Mouse (Mus musculus) hindbrain, embryonic 14.5 days (tissue): Measurements from ENCODE around the gene Eef2. TPM values are rescaled to one million over a fixed set of nuclear protein-coding genes. Genes with fewer than 3 reads are reported as not detected.
"Not testable (repeated sequence)": the region's sequence is repeated elsewhere in the genome, so short reads cannot be mapped to it uniquely, and the experiment has no call there.

Experiments used
- ATAC-seq: fragments of 200-750 bp; cut with Nextera tagmentation; 2 replicates; pipeline ENCODE4 v1.8.0; 2017; ENCODE audit warnings: moderate number of reproducible peaks, mild to moderate bottlenecking, moderate TSS enrichment, moderate library complexity; ENCODE audit not compliant: low FRiP score
- DNase-seq: peaks from one replicate; pipeline ENCODE4 v3.0.0-alpha.2; 2015; ENCODE audit warnings: low spot score
- H3K27ac ChIP-seq: fragments of 300-500 bp; sonication (generic); 2 replicates; pipeline ENCODE4 v1.5.1; 2014; ENCODE audit warnings: mild to moderate bottlenecking, moderate library complexity
- H3K27me3 ChIP-seq: fragments of 300-500 bp; sonication (generic); 2 replicates; pipeline ENCODE4 v1.6.1; 2014; ENCODE audit warnings: mild to moderate bottlenecking, low read length, mixed read lengths; ENCODE audit not compliant: control insufficient read depth, insufficient read depth
- H3K36me3 ChIP-seq: fragments of 300-500 bp; sonication (generic); replicated peaks from 2 replicates; pipeline ENCODE4 v1.6.1; 2014; ENCODE audit not compliant: control insufficient read depth, insufficient read depth
- H3K4me1 ChIP-seq: fragments of 300-500 bp; sonication (generic); replicated peaks from 2 replicates; pipeline ENCODE4 v1.6.1; 2014; ENCODE audit warnings: antibody characterized with exemption, low read length, mixed read lengths; ENCODE audit not compliant: control insufficient read depth, insufficient read depth
- H3K4me2 ChIP-seq: fragments of 300-500 bp; sonication (generic); replicated peaks from 2 replicates; pipeline ENCODE4 v1.6.1; 2014; ENCODE audit warnings: mild to moderate bottlenecking, moderate library complexity
- H3K4me3 ChIP-seq: fragments of 300-500 bp; sonication (generic); replicated peaks from 2 replicates; pipeline ENCODE4 v1.5.1; 2014; ENCODE audit warnings: mild to moderate bottlenecking, low read length
- H3K9ac ChIP-seq: fragments of 300-500 bp; sonication (generic); 2 replicates; pipeline ENCODE4 v1.6.1; 2014
- H3K9me3 ChIP-seq: fragments of 300-500 bp; sonication (generic); 2 replicates; pipeline ENCODE4 v1.6.1; 2016; ENCODE audit warnings: low read length; ENCODE audit not compliant: control insufficient read depth
- WGBS: fragments of 180-500 bp; shearing (Covaris S2); extraction: QIAGEN DNeasy Blood & Tissue Kit; methylation state at CpG from one replicate; pipeline ENCODE4 v1.1.7; 2014; 5-methylcytosine and 5-hydroxymethylcytosine counted together
- polyA plus RNA-seq: library from polyadenylated mRNA; unstranded; fragments of >200 nt; fragmentation: Nextera tagmentation; extraction: Ambion mirVana; gene quantifications from 2 replicates; pipeline ENCODE4 v1.2.1, GENCODE M21; 2014

Gene Eef2
- polyA plus RNA-seq, 1 experiment from 2014 or later, result 413 TPM

DNA sequence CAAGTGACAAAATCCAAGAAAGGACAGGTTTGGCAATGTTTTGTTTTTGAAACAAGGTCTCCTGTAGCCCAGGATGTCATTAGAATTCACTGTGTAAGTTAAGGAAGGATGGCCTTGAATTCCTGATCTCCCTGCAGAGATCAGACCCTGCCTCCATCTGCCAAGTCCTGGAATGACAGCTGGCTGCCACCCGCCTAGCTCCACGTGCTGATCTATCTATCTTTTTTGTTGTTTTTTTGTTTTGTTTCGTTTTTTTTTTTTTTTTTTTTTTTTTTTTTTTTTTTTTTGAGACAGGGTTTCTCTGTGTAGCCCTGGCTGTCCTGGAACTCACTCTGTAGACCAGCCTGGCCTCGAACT lies 1.1 kb upstream of the Eef2 start:
- peak overlapping the region; percentile 66 for H3K9ac ChIP-seq
- H3K4me2 ChIP-seq, result peak overlapping the region; percentile 94
- H3K36me3 ChIP-seq, result peaks cover 31% of the 10 kb centered on the region
- peaks cover 42% of the 10 kb centered on the region for H3K4me1 ChIP-seq
- not testable (repeated sequence) for ATAC-seq, DNase-seq, H3K27me3 ChIP-seq, H3K9me3 ChIP-seq
- WGBS, result 12% methylated on average over 4 of the region's 4 CpGs
- H3K4me3 ChIP-seq, result peak overlapping the region; percentile 31; the same call in 1 of the 2 replicates
- H3K27ac ChIP-seq, result peak overlapping the region; percentile 97

DNA sequence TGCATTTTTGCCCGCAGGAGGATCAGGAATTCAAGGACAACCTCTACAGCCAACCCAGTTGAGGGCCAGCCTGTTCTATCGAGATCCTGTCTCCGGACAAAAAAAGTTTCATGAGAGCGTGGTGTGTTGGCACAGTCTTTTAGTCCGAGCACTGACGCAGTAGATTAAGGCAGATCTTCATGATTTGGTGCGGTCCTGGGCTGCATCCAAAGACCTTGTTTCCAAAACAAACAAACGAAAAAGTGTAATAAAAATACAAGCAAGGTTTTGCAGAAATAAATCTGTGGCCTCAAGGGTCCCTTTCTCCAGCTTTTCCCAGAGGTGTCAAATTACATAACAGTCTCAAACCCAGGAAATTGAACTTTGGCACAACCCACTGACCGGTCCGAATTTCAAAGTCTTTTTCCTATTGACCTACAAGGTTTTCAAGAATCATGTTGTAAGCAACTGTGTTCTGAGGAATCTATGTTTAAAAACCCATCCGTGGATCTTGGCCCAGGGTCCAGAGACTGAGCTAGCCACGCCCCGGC lies 430 bp upstream of the Eef2 start:
- WGBS, result 6% methylated on average over 13 of the region's 13 CpGs

DNA sequence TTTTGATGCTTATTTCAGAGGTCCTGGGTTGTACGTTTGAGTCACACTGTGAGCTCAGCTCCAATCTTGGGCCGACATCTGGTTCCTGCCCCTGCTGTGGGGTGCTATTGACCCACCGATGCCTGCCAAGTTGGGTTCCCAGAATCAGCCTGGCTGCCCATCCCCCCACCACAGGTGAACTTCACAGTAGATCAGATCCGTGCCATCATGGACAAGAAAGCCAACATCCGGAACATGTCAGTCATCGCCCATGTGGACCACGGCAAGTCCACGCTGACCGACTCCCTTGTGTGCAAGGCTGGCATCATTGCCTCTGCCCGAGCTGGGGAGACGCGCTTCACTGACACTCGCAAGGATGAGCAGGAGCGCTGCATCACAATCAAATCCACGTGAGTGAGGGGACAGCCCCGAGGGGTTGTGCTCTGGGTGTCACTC lies 1.1 kb downstream of the Eef2 start:
- 13% methylated on average over 16 of the region's 16 CpGs for WGBS
- Histone ChIP-seq H3K4me3 (peak overlapping the region; percentile 100), H3K27me3 (no peaks in the 10 kb centered on the region), H3K9ac (peak overlapping the region; percentile 99), H3K4me2 (peak overlapping the region; percentile 94), H3K4me1 (peaks cover 42% of the 10 kb centered on the region), H3K36me3 (peaks cover 53% of the 10 kb centered on the region), H3K27ac (peak overlapping the region; percentile 97), H3K9me3 (no peaks in the 10 kb centered on the region)
- no peak for ATAC-seq
- DNase-seq, result no peak

More for the DNA sequence above, 430 bp upstream of the Eef2 start:
- Histone ChIP-seq H3K27me3 (no peaks in the 10 kb centered on the region), H3K9me3 (no peaks in the 10 kb centered on the region), H3K9ac (peak overlapping the region; percentile 18), H3K27ac (peak overlapping the region; percentile 97), H3K4me2 (peak overlapping the region; percentile 94), H3K36me3 (peaks cover 38% of the 10 kb centered on the region), H3K4me1 (peaks cover 42% of the 10 kb centered on the region), H3K4me3 (peak overlapping the region; percentile 100)
- ATAC-seq (0 out of 2 replicates have a peak, but pooled peaks have one; percentile 0), DNase-seq (no peak)

DNA sequence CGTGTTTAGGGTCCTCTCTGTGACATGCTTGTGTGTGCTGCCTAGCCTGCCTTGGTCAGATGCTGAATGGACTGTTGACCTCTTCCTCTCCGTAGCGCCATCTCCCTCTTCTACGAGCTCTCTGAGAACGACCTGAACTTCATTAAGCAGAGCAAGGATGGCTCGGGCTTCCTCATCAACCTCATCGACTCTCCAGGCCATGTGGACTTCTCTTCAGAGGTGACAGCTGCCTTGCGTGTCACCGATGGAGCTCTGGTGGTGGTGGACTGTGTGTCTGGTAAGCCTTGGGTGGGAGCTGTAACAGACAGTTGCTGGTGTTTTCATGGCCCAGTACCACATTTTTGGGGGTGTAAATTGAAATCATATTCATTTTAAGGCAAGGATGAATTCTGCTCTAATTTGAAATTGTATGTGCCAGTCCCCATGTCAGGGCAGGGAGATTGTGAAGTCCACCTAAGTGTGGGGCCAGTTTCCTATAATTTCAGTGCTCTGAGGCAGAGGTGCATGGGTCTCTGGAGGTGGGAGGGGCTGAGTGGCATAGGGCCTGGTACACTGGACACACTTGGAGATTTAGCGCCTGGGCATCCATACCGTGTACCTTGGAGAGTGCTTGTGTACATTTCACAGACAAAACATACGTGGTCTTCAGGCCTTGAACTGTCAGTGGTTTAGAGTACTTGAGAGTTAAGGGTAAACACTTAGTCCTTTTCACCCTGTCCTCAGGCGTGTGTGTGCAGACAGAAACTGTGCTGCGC lies 1.7 kb downstream of the Eef2 start:
- H3K4me2 ChIP-seq, result peak overlapping the region; percentile 94
- H3K9ac ChIP-seq, result peak overlapping the region; percentile 99
- H3K36me3 ChIP-seq, result peaks cover 53% of the 10 kb centered on the region
- peak overlapping the region; percentile 100 for H3K4me3 ChIP-seq
- H3K27ac ChIP-seq, result no peak overlapping the region
- no peak for ATAC-seq
- peaks cover 42% of the 10 kb centered on the region for H3K4me1 ChIP-seq
- no peaks in the 10 kb centered on the region for H3K9me3 ChIP-seq
- H3K27me3 ChIP-seq, result no peaks in the 10 kb centered on the region
- DNase-seq, result no peak
- WGBS, result 79% methylated on average over 14 of the region's 14 CpGs

DNA sequence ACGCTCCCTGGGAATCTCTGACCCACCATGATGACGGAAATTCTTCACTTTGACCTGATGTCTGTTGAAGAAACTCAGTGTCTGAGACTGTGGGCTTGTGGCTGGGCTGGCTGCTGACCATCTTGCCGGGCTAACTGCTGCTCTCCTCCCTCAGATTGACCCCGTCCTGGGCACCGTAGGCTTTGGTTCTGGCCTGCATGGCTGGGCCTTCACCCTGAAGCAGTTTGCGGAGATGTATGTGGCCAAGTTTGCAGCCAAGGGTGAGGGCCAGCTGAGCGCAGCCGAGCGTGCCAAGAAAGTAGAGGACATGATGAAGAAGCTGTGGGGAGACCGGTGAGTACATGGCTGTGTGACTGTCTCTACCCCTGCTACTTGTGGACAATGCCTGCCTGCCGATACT lies 2.5 kb downstream of the Eef2 start:
- ATAC-seq, result no peak
- H3K4me1 ChIP-seq, result peaks cover 40% of the 10 kb centered on the region
- no peak overlapping the region for H3K27ac ChIP-seq
- peaks cover 57% of the 10 kb centered on the region for H3K36me3 ChIP-seq
- no peak for DNase-seq
- no peaks in the 10 kb centered on the region for H3K9me3 ChIP-seq
- H3K4me2 ChIP-seq, result no peak overlapping the region
- 90% methylated on average over 11 of the region's 11 CpGs for WGBS
- H3K9ac ChIP-seq, result 0 out of 2 replicates have a peak overlapping the region, but pooled peaks have one; percentile 99
- H3K4me3 ChIP-seq, result no peak overlapping the region
- no peaks in the 10 kb centered on the region for H3K27me3 ChIP-seq

DNA sequence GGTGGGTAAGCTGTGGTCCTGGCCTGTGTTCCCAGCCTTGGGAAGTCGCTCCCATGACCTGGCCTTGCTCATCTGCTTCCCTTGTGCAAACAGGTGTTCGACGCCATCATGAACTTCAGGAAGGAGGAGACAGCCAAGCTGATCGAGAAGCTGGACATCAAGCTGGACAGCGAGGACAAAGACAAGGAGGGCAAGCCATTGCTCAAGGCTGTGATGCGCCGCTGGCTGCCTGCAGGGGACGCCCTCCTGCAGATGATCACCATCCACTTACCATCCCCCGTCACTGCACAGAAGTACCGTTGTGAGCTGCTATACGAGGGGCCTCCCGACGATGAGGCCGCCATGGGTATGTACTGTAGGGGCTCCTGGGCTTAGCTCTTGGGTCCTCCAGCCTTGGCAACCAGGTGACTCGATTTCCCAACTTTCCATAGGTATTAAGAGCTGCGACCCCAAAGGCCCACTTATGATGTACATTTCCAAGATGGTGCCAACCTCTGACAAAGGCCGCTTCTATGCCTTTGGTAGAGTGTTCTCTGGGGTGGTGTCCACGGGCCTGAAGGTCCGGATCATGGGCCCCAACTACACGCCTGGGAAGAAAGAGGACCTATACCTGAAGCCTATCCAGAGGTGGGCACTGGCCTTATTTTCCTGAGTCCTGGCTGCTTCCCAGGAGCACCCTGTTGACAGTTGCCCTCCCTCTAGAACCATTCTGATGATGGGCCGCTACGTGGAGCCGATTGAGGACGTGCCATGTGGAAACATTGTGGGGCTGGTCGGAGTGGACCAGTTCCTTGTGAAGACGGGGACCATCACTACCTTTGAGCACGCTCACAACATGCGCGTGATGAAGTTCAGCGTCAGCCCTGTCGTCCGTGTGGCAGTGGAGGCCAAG lies 3.3 kb downstream of the Eef2 start:
- Histone ChIP-seq H3K4me2 (no peak overlapping the region), H3K4me3 (no peak overlapping the region), H3K9ac (no peak overlapping the region), H3K27ac (no peak overlapping the region), H3K36me3 (peaks cover 64% of the 10 kb centered on the region), H3K9me3 (no peaks in the 10 kb centered on the region), H3K4me1 (peaks cover 35% of the 10 kb centered on the region), H3K27me3 (no peaks in the 10 kb centered on the region)
- no peak for ATAC-seq
- WGBS, result 91% methylated on average over 32 of the region's 32 CpGs
- DNase-seq, result no peak

DNA sequence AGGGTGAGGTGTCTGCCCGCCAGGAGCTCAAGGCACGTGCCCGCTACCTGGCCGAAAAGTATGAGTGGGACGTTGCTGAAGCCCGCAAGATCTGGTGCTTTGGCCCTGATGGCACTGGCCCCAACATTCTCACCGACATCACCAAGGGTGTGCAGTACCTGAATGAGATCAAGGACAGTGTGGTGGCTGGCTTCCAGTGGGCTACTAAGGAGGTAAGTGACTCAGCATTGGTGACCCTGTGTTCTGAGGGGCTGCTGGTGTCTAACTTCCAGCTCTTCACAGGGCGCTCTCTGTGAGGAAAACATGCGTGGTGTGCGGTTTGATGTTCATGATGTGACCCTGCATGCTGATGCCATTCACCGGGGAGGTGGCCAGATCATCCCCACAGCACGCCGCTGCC lies 4.5 kb downstream of the Eef2 start:
- peaks cover 74% of the 10 kb centered on the region for H3K36me3 ChIP-seq

DNA sequence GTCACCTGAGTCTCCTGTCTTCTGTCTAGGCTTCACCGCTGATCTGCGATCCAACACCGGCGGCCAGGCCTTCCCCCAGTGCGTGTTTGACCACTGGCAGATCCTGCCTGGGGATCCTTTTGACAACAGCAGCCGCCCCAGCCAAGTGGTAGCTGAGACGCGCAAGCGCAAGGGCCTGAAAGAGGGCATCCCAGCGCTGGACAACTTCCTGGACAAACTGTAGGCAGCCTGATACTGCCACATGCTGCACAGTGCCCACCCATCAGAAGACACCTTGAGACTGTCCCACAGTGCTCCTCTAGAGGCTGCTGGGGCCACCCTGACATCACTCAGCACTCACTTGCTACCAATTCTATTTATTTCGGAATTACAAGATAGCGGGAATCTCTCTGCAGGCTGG lies 5.4 kb downstream of the Eef2 start:
- H3K4me3 ChIP-seq, ATAC-seq, H3K9me3 ChIP-seq, H3K9ac ChIP-seq, DNase-seq, H3K4me2 ChIP-seq, H3K27me3 ChIP-seq: not testable (repeated sequence)
- 80% methylated on average over 12 of the region's 12 CpGs for WGBS
- Histone ChIP-seq H3K36me3 (peaks cover 79% of the 10 kb centered on the region), H3K27ac (peak overlapping the region; percentile 2; the same call in 1 of the 2 replicates), H3K4me1 (peaks cover 23% of the 10 kb centered on the region)

More for the DNA sequence above, 4.5 kb downstream of the Eef2 start:
- H3K27ac ChIP-seq, result no peak overlapping the region
- 96% methylated on average over 13 of the region's 13 CpGs for WGBS
- no peak for ATAC-seq
- peaks cover 25% of the 10 kb centered on the region for H3K4me1 ChIP-seq
- no peak overlapping the region for H3K4me3 ChIP-seq
- no peak overlapping the region for H3K4me2 ChIP-seq
- no peak for DNase-seq
- H3K9me3 ChIP-seq, result no peaks in the 10 kb centered on the region
- H3K9ac ChIP-seq, result no peak overlapping the region
- H3K27me3 ChIP-seq, result no peaks in the 10 kb centered on the region
